Mouse (Mus musculus) G1E (cell line): ENCODE results near the gene Cd7. TPM values are rescaled to one million over a fixed set of nuclear protein-coding genes. Genes with fewer than 3 reads are reported as not detected.
"Not testable (repeated sequence)": the region's sequence is repeated elsewhere in the genome, so short reads cannot be mapped to it uniquely, and the experiment has no call there.

Experiments used
- ATAC-seq: 2 replicates; pipeline ENCODE4 v1.8.0; 2016; ENCODE audit warnings: mild to moderate bottlenecking; ENCODE audit not compliant: insufficient number of reproducible peaks, poor library complexity, low FRiP score, severe bottlenecking; ENCODE audit errors: extremely low read depth
- DNase-seq: peaks from one replicate; pipeline ENCODE4 v3.0.0; 2012; ENCODE audit warnings: low spot score
- H3K27me3 ChIP-seq: 2 replicates; pipeline ENCODE4 v1.6.1; 2012; ENCODE audit warnings: mild to moderate bottlenecking, low read length, inconsistent platforms; ENCODE audit not compliant: insufficient read depth
- H3K36me3 ChIP-seq: replicated peaks from 2 replicates; pipeline ENCODE3; 2012; ENCODE audit warnings: mild to moderate bottlenecking, inconsistent platforms
- H3K4me1 ChIP-seq: 2 replicates; pipeline ENCODE4 v1.6.1; 2012; ENCODE audit warnings: low read depth, low read length, inconsistent platforms, mixed read lengths; ENCODE audit not compliant: insufficient read depth
- H3K4me3 ChIP-seq: 2 replicates; pipeline ENCODE4 v1.5.1; 2012; ENCODE audit warnings: low read depth, mild to moderate bottlenecking, inconsistent platforms, low read length, moderate library complexity, mixed read lengths
- H3K9me3 ChIP-seq: replicated peaks from 2 replicates; pipeline ENCODE4 v1.6.1; 2012; ENCODE audit warnings: inconsistent platforms
- CTCF ChIP-seq: IDR thresholded peaks from 2 replicates; pipeline ENCODE4 v1.5.1; 2012; ENCODE audit warnings: low read depth, low read length, inconsistent platforms, mixed read lengths
- GATA1 ChIP-seq: IDR thresholded peaks from 2 replicates; pipeline ENCODE4 v1.6.1; 2012; ENCODE audit warnings: borderline replicate concordance, low read length, inconsistent platforms, mixed read lengths
- GATA2 ChIP-seq: IDR thresholded peaks from 2 replicates; pipeline ENCODE4 v1.6.1; 2012; ENCODE audit warnings: low read depth, low read length, inconsistent platforms, borderline replicate concordance
- POLR2AphosphoS5 ChIP-seq: IDR thresholded peaks from 2 replicates; pipeline ENCODE4 v1.6.1; 2012; ENCODE audit warnings: low read depth, low read length, inconsistent platforms; ENCODE audit not compliant: insufficient replicate concordance
- TAL1 ChIP-seq: conservative IDR thresholded peaks from 2 replicates; pipeline ENCODE4 v1.6.1; 2012; ENCODE audit warnings: low read depth, low read length, inconsistent platforms, mixed read lengths
- polyA plus RNA-seq: library from polyadenylated mRNA; stranded (reverse); fragments of >175 nt; gene quantifications from 2 replicates; pipeline ENCODE4 v1.2.3, GENCODE M21; 2012
- total RNA-seq, 2 experiments: library from RNA; stranded (forward) in 1 of 2; stranded (reverse) in 1 of 2; fragments of 200-1000 nt in 1 of 2; fragments of >200 nt in 1 of 2; fragmentation: Nextera tagmentation in 1 of 2; gene quantifications; 2 replicates each; pipeline ENCODE4 v1.2.3; 2014 to 2017

Cd7 gene
- total and polyA plus RNA-seq, 3 experiments: not detected

GRCm38 (mm10) chr11:121061615-121062014 lies 22.4 kb upstream of the Cd7 start:
- TF ChIP-seq TAL1 (no peak), CTCF (no peak), GATA2 (no peak), GATA1 (no peak), POLR2AphosphoS5 (no peak)
- ATAC-seq (no peak), DNase-seq (no peak)
- no peaks in the 10 kb centered on the region for H3K9me3 ChIP-seq
- H3K4me1 ChIP-seq: peaks cover 2% of the 10 kb centered on the region
- no peak overlapping the region for H3K4me3 ChIP-seq
- no peaks in the 10 kb centered on the region for H3K36me3 ChIP-seq
- H3K27me3 ChIP-seq: peaks cover 45% of the 10 kb centered on the region

- not testable (repeated sequence) for H3K4me3 ChIP-seq, H3K9me3 ChIP-seq, ATAC-seq, DNase-seq, H3K36me3 ChIP-seq, H3K4me1 ChIP-seq
- peaks cover 39% of the 10 kb centered on the region for H3K27me3 ChIP-seq
Observed at GRCm38 (mm10) chr11:121060401-121061067, 21.3 kb upstream of the Cd7 start.

- Histone ChIP-seq H3K9me3 (no peaks in the 10 kb centered on the region), H3K27me3 (peaks cover 41% of the 10 kb centered on the region), H3K4me3 (no peak overlapping the region), H3K4me1 (peaks cover 2% of the 10 kb centered on the region), H3K36me3 (no peaks in the 10 kb centered on the region)
- DNase-seq: no peak
- no peak for TF ChIP-seq CTCF
- no peak for TF ChIP-seq POLR2AphosphoS5
- TF ChIP-seq GATA1: no peak
- no peak for TF ChIP-seq TAL1
- TF ChIP-seq GATA2: no peak
- no peak for ATAC-seq
Observed at GRCm38 (mm10) chr11:121059471-121059870, 20.3 kb upstream of the Cd7 start.

GRCm38 (mm10) chr11:121058956-121059355 lies 19.7 kb upstream of the Cd7 start:
- no peak for DNase-seq
- Histone ChIP-seq H3K27me3 (peaks cover 44% of the 10 kb centered on the region), H3K9me3 (no peaks in the 10 kb centered on the region), H3K4me3 (no peak overlapping the region), H3K36me3 (no peaks in the 10 kb centered on the region), H3K4me1 (no peaks in the 10 kb centered on the region)
- TF ChIP-seq GATA1 (no peak), CTCF (no peak), POLR2AphosphoS5 (no peak), TAL1 (no peak), GATA2 (no peak)
- no peak for ATAC-seq

GRCm38 (mm10) chr11:121058122-121058521 lies 18.9 kb upstream of the Cd7 start:
- no peak overlapping the region for H3K4me3 ChIP-seq
- H3K36me3 ChIP-seq: no peaks in the 10 kb centered on the region
- DNase-seq (no peak), ATAC-seq (no peak)
- TF ChIP-seq TAL1 (no peak), POLR2AphosphoS5 (no peak), GATA2 (no peak), CTCF (no peak), GATA1 (no peak)
- H3K27me3 ChIP-seq: peaks cover 39% of the 10 kb centered on the region
- no peaks in the 10 kb centered on the region for H3K9me3 ChIP-seq
- H3K4me1 ChIP-seq: no peaks in the 10 kb centered on the region

- TF ChIP-seq POLR2AphosphoS5: no peak
- TF ChIP-seq CTCF: no peak
- no peak for TF ChIP-seq TAL1
- TF ChIP-seq GATA1: no peak
- Histone ChIP-seq H3K4me1 (no peaks in the 10 kb centered on the region), H3K36me3 (no peaks in the 10 kb centered on the region), H3K4me3 (no peak overlapping the region), H3K27me3 (peaks cover 37% of the 10 kb centered on the region), H3K9me3 (no peaks in the 10 kb centered on the region)
- DNase-seq (no peak), ATAC-seq (no peak)
Observed at GRCm38 (mm10) chr11:121056536-121057236, 17.5 kb upstream of the Cd7 start.
